Mouse (Mus musculus): ENCODE data around the gene Cercam.
A peak's percentile ranks its signal among the peaks of the same experiment; 100 is the strongest.

DNA sequence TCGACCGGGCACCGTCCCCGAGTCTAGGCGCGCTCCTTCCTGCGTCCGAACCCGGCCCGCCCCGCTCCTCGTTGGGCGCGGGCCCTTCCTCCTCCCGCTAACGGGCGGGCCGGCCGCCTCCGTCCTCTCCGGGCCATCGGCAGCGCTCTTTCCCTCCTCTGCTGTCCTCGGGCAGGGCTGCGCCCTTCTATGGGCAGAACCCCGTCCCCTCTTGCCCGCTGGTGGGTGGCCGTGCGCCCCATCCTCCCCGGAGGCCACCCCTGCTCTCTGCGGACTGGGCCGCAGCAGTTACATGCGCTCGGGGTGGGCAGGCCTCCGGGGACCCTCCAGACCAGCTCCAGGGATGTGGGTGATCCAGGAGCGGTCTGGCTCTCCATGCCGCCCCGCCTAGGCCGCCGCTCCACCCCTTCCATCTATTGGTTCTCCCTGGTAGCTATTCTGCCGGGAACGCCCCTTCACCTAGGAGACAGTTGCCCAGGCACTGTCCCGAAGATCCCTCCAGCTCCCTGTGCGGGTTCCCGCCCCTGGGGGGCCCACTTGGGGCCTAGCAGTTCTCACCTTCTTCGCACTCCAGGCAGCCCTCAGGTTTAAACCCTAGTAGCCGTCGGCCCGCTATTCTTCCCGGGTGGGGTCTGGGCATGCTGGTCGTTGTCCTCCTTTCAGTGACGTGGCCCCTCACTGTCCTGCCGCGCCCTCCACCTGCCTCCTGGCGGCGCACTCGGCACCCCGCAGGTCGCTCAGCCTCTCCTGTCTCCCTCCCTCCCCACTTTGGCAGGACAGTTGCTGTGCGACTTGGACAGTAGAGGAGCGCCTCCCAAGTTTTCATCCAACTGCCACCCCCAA lies 21.2 kb downstream of the Cercam start:
- TF ChIP-seq CTCF (IDR thresholded peaks at IDR 0.05; ENCODE audit: borderline replicate concordance, extremely low read depth, insufficient read depth, insufficient read length), result peak; percentile 28; the same call in 1 of the 2 replicates
- TF ChIP-seq POLR2A (IDR thresholded peaks at IDR 0.05; ENCODE audit: borderline replicate concordance, extremely low read depth, insufficient read depth, insufficient read length, poor library complexity, severe bottlenecking), result 0 out of 2 replicates have a peak, but pooled peaks have one; percentile 12

All from brain, embryonic 14.5 days (tissue).